Mouse (Mus musculus) kidney, adult 2 months (tissue): ENCODE measurements at regions not wholly inside any gene's neighbourhood (a gene's known extent, or its start where the extent isn't known, plus 50 kb on each side); places are given as distances from the start of the nearest gene placed in this dataset.

ENCODE experiments used
- CTCF ChIP-seq: fragments of 200-500 bp; conservative IDR thresholded peaks from 2 replicates; pipeline ENCODE4 v1.5.1; 2011; ENCODE audit warnings: low read depth, mild to moderate bottlenecking, control low read depth, low read length, moderate library complexity, mixed read lengths; ENCODE audit not compliant: insufficient read depth, insufficient read length
- POLR2A ChIP-seq: fragments of 200-500 bp; IDR thresholded peaks from one replicate; pipeline ENCODE4 v1.6.1; 2011; ENCODE audit warnings: low read depth, low read length, control low read depth

GRCm38 (mm10) chr10:125726546-125726945 is 239.4 kb upstream of the Lrig3 start:
- TF ChIP-seq CTCF, result no peak
- no peak for TF ChIP-seq POLR2A
